Mouse (Mus musculus): ENCODE measurements around the gene Col11a2.

DNA sequence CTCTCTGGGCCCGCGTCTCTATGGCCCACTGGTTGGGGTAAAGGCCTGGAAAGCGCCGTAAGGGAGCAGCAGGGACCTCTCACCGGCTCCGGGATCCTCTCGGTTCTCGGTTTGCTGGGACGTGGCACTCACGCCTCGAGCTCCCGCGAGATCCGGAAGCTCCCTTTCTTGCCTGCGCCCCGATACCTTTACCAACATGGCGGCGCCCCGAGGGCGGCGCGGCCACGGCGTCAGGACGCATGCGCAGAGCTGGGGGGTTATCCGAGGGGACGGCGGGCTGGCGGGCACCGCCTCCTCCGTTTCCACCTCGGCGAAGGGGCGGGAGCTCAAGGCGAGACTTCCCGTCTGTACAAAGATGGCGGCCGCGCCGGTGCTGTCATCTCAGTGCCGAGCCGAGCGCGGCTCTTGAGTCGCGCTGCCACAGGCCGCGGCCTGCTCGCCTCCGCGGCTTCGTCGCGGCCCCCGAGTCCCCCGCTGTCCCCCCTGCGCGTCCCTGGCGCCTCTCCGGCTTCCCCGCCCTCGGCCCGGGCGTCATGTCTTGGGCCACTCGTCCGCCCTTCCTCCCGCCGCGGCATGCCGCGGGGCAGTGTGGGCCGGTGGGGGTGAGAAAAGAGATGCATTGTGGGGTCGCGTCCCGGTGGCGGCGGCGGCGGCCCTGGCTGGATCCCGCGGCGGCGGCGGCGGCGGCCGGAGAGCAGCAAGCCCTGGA lies 7.6 kb upstream of the Col11a2 start, which contains the start of the genes Slc39a7 and Rxrb:
- TF ChIP-seq POLR2A (IDR thresholded peaks at IDR 0.05; ENCODE audit: borderline replicate concordance, extremely low read depth, low read depth, low read length) (peak; percentile 67), CTCF (IDR thresholded peaks at IDR 0.05; ENCODE audit: insufficient read depth, low read length) (no peak)

All from lung, adult 2 months (tissue).